In the genomic region with DNA sequence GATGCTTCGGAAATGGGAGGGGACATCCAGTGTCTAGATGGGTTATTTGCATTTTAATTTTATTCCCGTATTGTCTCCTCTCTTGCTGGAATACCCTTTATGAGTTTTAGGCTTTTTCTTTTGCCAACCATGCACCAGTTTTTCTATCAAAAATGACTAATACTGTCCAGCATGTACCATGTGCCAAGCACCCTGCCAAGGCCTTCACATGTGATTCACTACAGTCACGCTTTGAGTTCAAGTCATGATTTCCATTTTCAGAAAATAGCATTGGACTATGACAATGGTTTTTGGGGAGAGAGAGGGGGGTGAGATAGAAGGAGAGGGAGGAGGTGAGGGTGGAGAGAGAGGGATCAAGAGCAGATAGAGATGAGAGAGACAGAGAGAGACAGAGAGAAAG, we compare ENCODE assay signal across 10 mouse cellular contexts.
"Had no signal": no experiment of that assay in that cellular context is flagged by ENCODE, and none has a peak within 500 bp of the region (broad histone marks: within the 10 kb centered on the region; RNA-seq: fewer than 3 reads in every experiment).

No protein-coding gene starts in this region.

- DNase-seq: kidney, postnatal 25 days; liver; liver, embryonic 13.5 days; liver, postnatal 0 days; lung, postnatal 14 days; retina, postnatal 1 day; right cerebral cortex, postnatal 4 days; thymus, adult 2 months; thymus, postnatal 36 days had no signal

- ATAC-seq: liver, postnatal 0 days; midbrain, embryonic 15.5 days had no signal
